Mouse (Mus musculus): ENCODE results near the gene Epb41l4b. TPM values are rescaled to one million over a fixed set of nuclear protein-coding genes. Genes with fewer than 3 reads are reported as not detected.

The Epb41l4b gene
- polyA plus RNA-seq, 1 experiment = 3.5 TPM

GRCm38 (mm10) chr4:56944286-56944685 lies 199.0 kb downstream of the Epb41l4b start:
- Histone ChIP-seq H3K4me1 (ENCODE audit: control insufficient read depth, insufficient read depth, low read length) (peaks cover 2% of the 10 kb centered on the region; the same call in 1 of the 2 replicates), H3K27ac (ENCODE audit: control insufficient read depth, insufficient read depth, low read depth, low read length, poor library complexity) (no peak overlapping the region), H3K4me3 (replicated peaks; ENCODE audit: control insufficient read depth, low read depth, low read length) (no peak overlapping the region)
- WGBS = 70% methylated on average over 4 of the region's 4 CpGs
- TF ChIP-seq CTCF (IDR thresholded peaks at IDR 0.05; ENCODE audit: control insufficient read depth, insufficient read depth, low read length) (no peak), POLR2A (IDR thresholded peaks at IDR 0.05; ENCODE audit: borderline replicate concordance, control insufficient read depth, low read depth, low read length) (no peak)

- Histone ChIP-seq H3K4me1 (ENCODE audit: control insufficient read depth, insufficient read depth, low read length) (peaks cover 1% of the 10 kb centered on the region; the same call in 1 of the 2 replicates), H3K27ac (ENCODE audit: control insufficient read depth, insufficient read depth, low read depth, low read length, poor library complexity) (no peak overlapping the region), H3K4me3 (replicated peaks; ENCODE audit: control insufficient read depth, low read depth, low read length) (no peak overlapping the region)
- WGBS = 87% methylated on average over 1 of the region's 1 CpGs
- no peak for TF ChIP-seq CTCF (IDR thresholded peaks at IDR 0.05; ENCODE audit: control insufficient read depth, insufficient read depth, low read length)
- no peak for TF ChIP-seq POLR2A (IDR thresholded peaks at IDR 0.05; ENCODE audit: borderline replicate concordance, control insufficient read depth, low read depth, low read length)
Observed at GRCm38 (mm10) chr4:56943258-56943657, 200.0 kb downstream of the Epb41l4b start.

GRCm38 (mm10) chr4:56942567-56942966 lies 200.7 kb downstream of the Epb41l4b start:
- 77% methylated on average over 1 of the region's 1 CpGs for WGBS
- TF ChIP-seq POLR2A (IDR thresholded peaks at IDR 0.05; ENCODE audit: borderline replicate concordance, control insufficient read depth, low read depth, low read length) = no peak
- no peak for TF ChIP-seq CTCF (IDR thresholded peaks at IDR 0.05; ENCODE audit: control insufficient read depth, insufficient read depth, low read length)
- no peak overlapping the region for H3K4me3 ChIP-seq (replicated peaks; ENCODE audit: control insufficient read depth, low read depth, low read length)
- H3K27ac ChIP-seq (ENCODE audit: control insufficient read depth, insufficient read depth, low read depth, low read length, poor library complexity) = no peak overlapping the region
- H3K4me1 ChIP-seq (ENCODE audit: control insufficient read depth, insufficient read depth, low read length) = peaks cover 1% of the 10 kb centered on the region; the same call in 1 of the 2 replicates

Other genes with a start within 250 kb of the Epb41l4b start
- 5.0 and 8.5 TPM in 2 replicates for gene Tmem245, start 196.0 kb downstream of the Epb41l4b start, polyA plus RNA-seq (2011; ENCODE audit: insufficient read depth, insufficient read length, low replicate concordance, missing spikeins)
- gene Frrs1l, start 153.0 kb downstream of the Epb41l4b start, polyA plus RNA-seq (2011; ENCODE audit: insufficient read depth, insufficient read length, low replicate concordance, missing spikeins) = not detected in 2 replicates
- gene Ptpn3, start 158.4 kb upstream of the Epb41l4b start, polyA plus RNA-seq (2011; ENCODE audit: insufficient read depth, insufficient read length, low replicate concordance, missing spikeins) = 0.65 and 4.1 TPM in 2 replicates

All from bone marrow, adult 2 months (tissue).